Mouse (Mus musculus) CD4-positive helper T cell, adult 2 months (primary cell): ENCODE data around the gene Csrp1.

Source experiments
- DNase-seq: peaks from one replicate; pipeline ENCODE4 v3.0.0-alpha.2; 2012; ENCODE audit warnings: low read depth, missing footprints, low spot score

The Csrp1 gene

DNA sequence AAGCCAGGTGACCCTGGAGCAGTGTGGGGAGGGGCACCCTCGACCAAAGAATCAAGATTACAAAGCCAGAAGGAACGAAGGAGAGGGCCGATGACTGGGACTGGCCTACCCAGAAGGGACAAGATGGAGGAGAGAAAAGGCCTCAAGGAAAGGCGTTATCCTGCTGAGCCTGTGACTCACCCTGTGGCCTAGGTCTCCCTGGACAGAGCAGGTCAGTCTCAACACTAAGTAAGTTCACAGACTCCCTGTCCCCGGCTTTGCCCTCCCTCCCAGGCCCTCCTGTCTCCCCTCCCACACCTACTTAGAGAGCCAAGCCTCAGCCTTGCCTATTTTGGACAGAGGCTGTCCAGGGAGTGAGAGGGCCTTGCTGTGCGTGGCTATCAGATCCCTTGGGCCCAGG, at the start of gene Csrp1:
Csrp1 (plus strand) TSS at position 79 of the 400 bp plus-strand sequence.
- DNase-seq, result no peak

DNA sequence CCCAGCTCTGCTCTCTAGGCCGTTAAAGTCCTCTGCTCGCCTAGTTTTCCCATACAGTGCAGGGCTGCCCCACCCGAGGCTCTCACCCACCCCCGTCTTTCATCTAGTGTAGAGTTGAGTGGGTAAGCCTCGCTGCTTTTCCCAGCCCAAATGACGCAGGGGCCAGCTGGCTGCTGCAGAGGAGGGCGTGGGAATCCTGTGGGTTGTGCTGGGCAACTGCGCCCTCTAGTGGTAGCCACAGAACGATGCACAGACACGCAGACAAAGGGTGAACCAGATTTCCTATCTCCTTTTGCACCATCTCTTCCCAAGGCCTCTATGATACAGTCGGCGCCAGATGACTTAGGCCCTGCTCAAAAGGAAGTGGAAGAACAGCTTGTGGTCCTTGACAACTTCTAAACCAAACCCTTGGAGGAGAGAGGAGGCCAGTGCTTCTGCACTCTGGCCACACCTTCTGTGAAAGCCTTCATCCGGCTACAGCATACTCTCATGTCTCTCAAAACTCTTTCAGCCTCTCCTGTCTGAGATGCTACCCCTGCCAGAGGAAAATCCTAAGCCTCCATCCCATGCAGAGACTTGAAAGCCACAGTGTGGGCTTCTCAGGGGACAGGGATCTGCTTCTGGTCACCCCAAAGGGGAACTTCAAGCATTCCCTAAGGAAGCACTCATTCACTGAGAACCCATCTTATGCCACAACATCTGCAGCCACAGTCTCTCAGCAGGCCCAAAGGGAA, 49.3 kb upstream of the Csrp1 start:
- peak; percentile 74 for DNase-seq

DNA sequence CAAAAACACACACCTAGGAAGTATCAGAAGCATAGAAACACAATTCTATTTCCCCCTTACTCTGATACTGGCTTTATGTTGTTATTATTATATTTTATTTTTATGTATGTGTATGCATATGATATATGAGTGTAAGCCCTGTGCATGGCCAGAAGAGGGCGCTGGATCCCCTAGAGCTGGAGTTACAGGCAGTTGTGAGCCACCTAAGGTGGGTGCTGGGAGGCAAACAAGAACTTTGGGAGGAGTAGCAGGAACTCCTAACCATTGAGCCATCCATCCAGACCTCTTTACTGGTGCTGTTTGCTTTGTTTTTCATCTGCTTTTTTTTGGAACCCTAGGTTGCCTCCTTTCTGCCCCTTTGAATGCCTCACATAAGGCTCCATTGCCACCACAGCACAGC, 48.5 kb upstream of the Csrp1 start:
- no peak for DNase-seq

DNA sequence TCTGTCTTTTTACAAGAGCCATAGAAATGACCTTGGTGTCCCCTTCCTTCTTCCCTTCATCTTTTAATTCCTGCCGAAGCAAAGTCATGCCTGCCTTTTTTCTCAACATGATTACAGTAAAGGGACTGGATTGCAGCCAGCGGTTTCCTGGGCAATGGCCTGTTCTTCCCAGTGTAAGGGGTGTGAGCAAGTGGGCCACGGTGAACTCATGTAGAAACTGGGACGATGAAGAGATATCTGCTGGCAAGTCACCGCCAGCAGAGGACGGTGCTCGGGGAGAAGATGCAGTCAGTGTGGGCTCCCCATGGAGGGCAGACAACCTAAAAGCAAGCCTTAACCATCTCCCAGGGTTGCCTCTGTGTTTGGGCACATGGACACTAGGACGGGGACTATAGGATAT, 47.9 kb upstream of the Csrp1 start:
- no peak for DNase-seq

DNA sequence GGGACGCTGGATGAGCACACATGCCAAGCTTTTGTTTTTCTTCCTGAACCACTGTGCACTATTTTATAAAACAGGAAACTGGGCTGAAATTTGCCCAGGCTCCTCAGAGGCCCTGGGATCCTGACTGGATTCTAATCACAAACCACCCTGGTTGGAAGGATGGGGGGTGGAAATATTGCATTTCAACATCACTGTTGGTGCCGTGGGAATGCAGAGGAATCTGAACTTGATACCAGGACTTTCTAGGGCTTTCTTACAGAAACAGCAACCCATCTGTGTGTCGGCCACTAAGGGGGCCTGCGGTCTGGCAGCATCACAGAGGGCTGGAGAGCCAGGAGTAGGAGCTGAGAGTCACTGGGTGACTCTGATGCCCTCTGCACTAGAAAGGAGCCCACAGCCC, 47.5 kb upstream of the Csrp1 start:
- no peak for DNase-seq

DNA sequence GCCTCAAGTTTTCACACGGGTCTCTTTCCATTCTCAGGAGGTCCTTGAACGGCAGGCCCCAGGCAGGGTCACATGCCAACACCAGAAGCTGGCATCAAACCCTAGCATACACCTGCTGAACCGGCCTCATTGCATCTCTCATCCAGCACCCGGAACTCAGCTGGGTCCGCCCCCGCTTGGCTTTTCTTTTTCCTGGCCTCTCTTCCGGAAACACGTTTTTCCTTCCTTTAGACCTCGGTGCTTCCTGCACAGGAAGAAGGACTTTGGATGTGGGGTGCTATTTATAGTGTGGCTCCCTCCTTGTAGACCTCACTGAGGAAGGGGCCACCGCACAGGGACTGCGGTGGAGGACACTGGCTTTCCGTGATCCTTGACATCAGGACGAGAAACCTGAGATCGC, 46.4 kb upstream of the Csrp1 start:
- no peak for DNase-seq

DNA sequence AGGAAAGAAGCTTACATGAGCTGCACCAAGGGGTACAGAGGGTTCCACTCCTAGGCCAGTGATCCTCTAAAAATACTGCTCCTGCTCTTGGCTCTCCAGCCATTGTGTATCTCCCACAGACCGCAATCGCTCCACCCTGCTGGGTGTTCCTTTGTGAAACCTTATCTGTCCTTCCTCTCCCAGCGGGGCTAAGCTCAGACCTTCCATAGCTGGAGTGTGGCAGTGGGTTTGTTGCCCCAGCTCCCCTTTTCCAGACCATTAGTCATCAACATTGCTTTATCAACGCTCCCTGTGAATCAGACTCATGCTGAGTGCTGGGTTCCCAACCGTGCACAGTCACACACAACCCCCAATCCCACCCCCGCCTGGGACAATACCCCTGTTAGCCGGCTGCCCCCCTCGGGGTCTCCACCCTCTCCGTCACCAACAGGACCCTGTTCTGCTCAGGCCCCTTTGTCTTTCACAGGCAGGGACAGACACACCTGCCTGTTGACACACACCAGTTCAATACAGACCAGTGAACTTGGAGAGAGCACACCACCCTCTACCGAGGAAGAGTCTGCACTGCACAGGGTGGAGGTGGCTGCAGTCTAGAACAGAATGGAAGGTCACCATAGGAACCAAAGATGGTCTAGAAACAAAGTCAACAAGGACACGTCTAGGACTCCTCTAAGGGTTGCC, 44.3 kb upstream of the Csrp1 start:
- DNase-seq, result no peak

DNA sequence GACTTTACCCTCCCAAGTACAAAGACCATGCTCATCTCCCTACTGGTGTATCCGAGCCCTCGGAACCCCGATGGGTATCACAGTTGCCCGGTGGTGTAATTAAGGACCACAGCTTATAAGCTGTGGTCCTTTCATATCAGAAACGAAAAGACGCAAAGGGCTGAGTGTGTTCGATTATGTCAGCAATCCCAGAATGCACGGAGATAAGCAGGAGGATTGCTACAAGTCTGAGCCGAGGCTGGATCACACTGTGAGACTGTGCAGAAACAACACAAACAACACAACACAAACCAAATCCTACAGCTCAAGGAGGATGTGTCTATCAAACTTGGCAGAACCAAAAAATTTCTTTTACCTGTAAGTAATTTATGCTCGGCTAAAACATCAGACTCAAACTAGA, 43.6 kb upstream of the Csrp1 start:
- no peak for DNase-seq

DNA sequence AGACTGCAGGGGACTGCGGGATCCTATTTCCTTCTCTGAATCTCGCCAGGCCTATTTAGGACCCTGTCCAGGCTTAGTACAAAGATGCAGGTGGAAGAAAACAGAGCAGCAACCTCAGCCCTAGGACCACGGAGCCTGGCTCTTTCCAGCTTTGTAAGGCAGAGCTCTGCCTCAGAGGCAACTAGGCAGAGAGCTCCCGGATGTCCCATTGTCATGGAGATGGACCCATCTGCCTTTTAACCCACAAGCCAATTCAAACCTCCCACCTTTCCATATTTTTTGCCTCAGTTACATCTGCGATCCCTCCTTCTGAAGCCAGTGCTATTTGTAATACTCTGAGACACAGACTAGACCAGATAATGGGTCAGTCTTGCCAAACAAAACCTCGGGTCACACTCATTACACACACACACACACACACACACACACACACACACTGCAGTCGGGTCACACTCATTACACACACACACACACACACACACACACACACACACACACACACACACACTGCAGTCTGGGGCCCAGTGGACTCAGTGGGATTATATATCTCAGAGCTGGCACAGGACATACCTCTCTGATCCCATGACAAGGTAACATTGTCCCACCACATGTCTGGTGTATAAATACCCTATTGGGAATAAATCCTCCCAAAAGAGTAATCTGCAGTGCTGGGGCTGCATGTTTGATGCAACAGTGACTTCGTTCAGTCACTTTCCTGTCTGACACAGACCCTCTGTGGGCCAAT, 42.8 kb upstream of the Csrp1 start:
- no peak for DNase-seq

DNA sequence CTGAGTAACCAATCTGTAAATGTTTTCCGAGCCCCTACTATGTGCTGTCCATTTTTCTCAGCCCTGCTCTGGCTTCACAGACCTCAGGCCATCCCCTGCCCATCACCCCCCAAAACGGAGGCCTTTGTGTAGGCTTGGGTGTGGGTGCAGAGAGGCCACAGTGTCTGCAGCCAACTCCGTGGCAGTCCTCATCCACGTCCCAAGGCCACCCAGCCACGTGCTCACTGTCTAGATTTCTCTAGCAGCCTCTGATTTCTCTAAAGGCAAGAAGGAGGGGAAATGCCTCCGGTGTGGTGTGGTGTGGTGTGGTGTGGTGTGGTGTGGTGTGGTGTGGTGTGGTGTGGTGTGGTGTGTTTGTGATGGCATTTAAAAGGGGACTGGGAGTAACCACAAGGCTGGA, 41.7 kb upstream of the Csrp1 start:
- no peak for DNase-seq

DNA sequence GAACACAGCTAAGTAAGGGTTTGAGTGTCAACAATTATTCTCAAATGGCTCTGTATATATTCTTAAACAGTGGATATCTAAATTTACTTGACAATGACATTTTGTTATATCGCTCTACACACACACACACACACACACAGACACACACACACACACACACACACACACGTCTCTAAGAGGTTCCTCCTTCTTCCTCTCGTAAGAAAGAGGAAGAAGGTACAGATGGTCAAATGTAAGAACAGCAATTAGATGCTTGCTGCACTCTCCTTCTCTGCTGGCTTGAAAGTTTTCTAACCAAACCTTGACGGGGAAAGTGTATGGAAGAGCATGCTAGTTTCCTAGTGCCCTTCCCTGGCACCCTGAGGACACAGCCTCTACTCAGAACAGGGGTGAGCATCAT, 39.1 kb upstream of the Csrp1 start:
- no peak for DNase-seq

DNA sequence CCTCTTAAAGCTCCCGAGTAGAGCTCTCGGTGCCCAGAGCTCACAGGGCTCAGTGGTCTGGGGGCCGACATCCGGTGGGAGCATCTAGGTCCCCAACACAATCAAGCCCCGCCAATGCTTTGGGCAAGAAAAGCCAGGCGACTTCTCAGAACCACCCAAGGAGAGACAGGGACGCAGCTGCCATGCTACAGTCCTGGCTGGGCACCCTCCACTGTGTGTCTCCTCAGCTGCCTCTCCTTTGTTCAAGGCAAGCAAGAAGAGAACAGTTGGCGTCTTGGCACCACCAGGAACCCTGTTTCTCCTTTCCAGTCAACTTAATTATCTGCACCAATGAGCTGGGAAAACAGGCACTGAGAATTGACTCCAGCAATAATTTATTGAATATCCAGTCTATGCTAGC, 38.7 kb upstream of the Csrp1 start:
- DNase-seq, result no peak

DNA sequence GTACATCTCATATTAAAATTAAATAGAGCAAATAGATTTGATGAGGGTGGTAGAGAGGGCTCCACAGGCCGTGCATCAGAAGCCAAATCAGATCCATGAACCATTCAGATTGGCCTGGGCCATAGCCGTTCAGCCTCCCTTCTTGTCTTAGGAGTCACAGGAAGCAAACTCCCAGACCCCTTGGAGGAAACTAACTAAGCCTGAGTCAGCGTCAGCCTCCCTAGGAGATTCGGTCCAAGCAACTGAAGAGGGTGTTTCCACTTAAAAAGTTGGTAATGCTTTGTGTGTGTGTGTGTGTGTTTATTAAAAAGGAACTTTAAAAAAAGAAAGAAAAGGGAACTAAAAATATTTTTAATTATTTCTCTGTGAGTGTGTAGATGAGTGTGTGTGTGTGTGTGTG, 35.0 kb upstream of the Csrp1 start:
- no peak for DNase-seq

DNA sequence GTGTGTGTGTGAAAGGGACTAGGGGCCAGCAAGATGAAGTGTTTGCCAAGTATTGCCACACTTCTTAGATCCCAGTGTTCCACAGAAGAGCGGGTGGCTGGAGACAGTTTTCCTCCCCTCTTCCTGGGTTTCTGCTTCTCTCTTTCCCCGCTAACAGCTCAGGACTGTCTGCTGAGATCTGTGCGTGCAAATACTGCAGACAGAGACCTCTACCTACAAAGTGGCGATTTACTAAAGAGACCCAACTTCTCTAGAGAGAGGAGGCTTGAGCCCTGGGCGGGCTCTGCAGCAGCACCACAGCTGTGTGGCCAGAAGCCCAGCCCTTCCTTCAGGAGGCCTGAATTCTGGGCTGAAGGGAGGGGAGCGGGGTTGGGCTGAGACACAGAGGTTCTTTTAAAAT, 34.5 kb upstream of the Csrp1 start:
- DNase-seq, result no peak

DNA sequence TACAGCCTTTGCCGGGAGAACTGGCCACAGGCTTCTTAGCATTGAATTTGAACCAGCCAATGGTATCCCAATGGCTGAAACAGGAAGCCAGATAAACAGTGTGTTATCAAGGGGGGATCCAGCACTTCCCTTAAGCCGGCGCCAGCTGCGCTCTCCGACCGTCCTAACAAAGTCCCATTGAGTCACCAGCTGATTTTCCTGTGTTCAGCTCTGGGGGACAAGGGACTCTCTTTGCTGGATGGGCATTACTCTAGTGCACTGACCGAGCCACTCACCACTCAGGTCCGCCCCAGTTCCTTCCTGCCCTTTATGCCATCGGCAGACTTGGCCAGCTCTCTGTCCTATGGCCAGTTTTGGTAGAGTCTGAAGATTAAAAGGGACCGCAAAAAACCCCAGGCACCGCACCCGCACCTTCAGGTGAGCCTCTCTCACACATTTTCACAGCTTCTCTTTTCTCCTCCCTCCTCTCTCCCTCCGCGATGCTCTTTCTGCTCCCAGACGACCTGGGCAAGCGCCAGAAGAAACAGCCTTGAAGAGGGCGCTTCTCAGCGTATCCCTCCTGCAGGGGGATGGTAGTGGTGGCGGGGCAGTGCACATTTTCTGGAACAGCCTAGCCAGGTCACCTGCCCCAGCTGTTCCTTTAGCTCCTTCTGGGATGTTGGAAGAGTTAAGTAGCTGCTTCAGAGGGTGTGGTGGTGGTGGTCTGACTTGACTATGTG, 32.9 kb upstream of the Csrp1 start:
- no peak for DNase-seq

DNA sequence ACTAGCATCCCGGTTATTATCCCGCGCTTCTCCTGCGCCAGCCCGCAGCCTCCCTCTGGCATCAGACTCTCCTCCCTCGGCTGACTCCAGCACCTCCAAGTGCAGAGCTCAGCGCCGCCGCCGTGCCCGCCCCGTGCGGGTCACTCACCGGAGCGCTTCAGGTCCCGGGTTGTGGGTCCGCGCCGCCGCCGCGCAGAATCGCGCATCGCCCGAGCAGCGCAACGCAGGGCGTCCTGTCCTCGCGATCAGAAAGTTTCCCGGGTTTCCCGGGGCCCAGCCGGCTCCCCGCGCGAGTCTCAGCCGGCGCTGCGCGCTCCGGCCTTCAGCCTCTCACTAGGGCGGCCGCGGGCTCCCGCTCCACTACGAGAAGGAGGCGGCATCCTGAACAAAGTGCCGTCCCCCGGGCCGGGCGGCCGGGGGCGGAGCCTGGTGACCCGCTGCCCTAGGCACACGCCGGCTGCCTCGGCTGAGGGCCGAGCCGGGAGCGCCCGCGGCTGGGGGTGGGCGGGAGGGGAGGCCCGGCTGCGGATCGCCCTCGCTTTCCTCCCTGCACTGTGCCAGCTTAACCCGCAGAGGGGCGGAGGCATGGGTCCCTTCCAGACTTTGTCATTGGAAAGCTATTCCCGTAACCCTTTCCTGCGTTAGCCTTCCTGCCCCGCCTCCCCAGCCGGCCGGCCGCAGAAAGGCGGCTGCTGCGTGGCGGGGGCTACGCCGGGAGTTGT, 31.9 kb upstream of the Csrp1 start:
- DNase-seq, result peak; percentile 24

DNA sequence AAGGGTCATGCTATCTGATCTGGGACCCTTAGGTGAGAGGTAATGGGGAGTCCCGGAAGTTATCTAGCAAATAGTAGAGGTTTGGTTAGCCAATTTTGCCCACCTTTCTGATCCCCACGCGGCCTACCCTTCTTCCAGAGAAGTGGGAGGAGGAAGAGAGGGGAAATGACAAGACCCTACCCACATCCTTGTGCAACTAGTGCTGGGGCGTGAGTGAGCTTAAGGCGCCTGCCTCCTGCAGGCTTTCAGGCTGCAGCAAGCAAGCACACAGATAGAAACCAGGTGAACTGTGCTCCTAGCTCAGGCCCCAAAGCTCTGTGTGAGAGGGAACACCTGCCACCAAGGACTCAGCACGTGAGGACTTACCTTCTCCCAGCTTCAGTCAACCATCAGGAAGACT, 31.2 kb upstream of the Csrp1 start:
- no peak for DNase-seq

DNA sequence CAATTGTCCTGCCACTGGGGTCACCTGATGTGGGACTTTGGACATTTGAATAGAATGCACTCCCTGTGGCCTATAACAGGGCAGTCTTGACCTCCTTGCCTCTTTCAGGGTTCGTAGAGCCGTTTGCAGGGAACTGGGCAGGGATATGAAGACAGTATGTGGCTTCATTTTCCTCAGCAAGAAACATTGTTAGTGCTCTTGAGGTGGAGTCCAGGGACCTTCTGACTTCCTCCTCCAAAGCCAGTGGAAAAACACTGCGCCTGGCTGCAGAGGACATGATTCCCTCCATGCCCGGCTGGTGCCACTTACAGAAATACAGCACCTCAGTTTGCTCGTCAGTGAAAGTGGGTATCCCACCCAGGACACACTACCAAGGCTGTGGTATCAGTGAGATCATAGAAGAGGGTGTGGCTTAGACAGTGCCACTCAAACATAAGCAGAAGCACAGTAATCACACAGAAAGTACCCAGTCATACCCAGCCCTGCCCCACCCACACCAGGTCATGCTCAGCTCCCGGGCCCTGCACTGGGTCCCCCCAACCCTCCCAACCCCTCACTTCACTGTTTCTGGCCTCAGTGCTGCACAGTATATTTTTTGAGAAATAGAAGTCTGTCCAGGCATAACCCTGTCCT, 29.0 kb upstream of the Csrp1 start:
- DNase-seq, result no peak

DNA sequence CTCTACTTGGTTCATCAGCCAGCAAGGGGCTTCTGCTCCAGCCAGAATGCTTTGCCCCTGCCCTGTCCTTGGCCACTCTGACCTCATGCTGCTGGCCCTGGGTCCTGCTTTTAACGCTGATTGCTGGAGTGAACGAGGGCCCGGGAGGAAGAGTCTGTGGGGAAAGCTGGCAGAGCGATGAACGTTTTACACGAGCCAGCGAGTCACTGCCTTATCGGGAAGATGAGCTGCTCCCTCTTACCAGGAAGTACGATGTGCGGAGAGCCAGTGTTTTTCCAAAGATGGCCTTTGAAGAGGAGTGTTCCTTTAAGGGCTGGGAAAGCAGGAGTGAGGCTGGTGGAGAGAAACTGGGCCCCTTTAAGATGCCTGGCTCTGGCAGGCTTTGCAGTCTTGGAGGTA, 28.4 kb upstream of the Csrp1 start:
- no peak for DNase-seq

DNA sequence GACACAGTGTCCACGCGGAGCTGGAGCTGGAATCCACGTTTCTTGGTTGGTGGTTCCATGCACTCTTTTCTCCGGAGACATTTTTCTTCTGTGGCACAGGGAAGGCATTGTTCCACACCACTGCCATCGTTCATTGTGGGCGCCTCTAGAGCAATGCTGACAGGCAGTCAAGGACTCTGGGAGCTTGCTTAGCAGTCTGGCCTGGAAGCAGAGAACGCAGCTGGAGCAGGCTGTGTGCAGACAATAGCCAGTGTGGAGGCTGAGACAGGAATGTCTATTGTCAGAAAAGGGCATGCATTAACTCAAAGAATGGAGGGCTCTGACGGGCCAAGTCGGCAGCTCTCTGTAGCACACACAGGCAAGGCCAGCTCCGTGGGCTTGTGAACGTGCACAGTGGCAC, 25.7 kb upstream of the Csrp1 start:
- no peak for DNase-seq

DNA sequence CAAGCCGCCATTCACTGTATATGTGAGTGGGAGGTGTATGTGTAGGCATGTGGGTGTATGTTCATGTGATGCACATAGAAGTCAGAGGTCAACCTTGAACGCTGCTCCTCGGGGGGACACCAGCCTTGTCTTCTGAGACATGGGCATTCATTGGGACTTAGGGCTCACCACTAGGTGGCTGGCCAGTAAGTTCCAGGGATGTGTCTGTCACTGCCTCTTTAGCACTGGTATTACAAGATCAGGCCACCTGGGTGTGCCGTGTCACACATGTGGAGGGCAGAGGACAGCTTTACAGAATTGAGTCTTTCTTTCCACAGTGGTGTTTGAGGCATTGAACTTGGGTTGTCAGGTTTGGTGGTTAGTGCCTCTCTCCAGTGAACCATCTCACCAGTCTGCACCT, 22.4 kb upstream of the Csrp1 start:
- no peak for DNase-seq
